Mouse (Mus musculus) liver, embryonic 11.5 days (tissue): Measurements from ENCODE around the gene Dock2. TPM values are rescaled to one million over a fixed set of nuclear protein-coding genes. Genes with fewer than 3 reads are reported as not detected.

Experiments
- ATAC-seq: fragments of 200-750 bp; cut with Nextera tagmentation; replicated peaks from 2 replicates; pipeline ENCODE4 v1.8.0; 2017; ENCODE audit warnings: moderate number of reproducible peaks, mild to moderate bottlenecking, moderate TSS enrichment, moderate library complexity; ENCODE audit not compliant: low FRiP score
- DNase-seq: peaks from one replicate; pipeline ENCODE4 v3.0.0-alpha.2; 2017; ENCODE audit warnings: low spot score
- H3K27ac ChIP-seq: fragments of 300-500 bp; sonication (generic); 2 replicates; pipeline ENCODE4 v1.5.1; 2014; ENCODE audit warnings: mild to moderate bottlenecking, low read depth, low read length, control low read depth
- H3K27me3 ChIP-seq: fragments of 300-500 bp; sonication (generic); replicated peaks from 2 replicates; pipeline ENCODE4 v1.6.1; 2014; ENCODE audit warnings: low read length, mixed read lengths; ENCODE audit not compliant: control insufficient read depth, insufficient read depth
- H3K36me3 ChIP-seq: fragments of 300-500 bp; sonication (generic); 2 replicates; pipeline ENCODE4 v1.6.1; 2014; ENCODE audit warnings: mild to moderate bottlenecking, low read length, moderate library complexity, mixed read lengths; ENCODE audit not compliant: control insufficient read depth, insufficient read depth
- H3K4me1 ChIP-seq: fragments of 300-500 bp; sonication (generic); replicated peaks from 2 replicates; pipeline ENCODE4 v1.6.1; 2014; ENCODE audit warnings: low read length, mixed read lengths; ENCODE audit not compliant: control insufficient read depth, insufficient read depth
- H3K4me2 ChIP-seq: fragments of 300-500 bp; sonication (generic); 2 replicates; pipeline ENCODE4 v1.6.1; 2014; ENCODE audit warnings: mild to moderate bottlenecking, control low read depth, moderate library complexity
- H3K4me3 ChIP-seq: fragments of 300-500 bp; sonication (generic); 2 replicates; pipeline ENCODE4 v1.5.1; 2014; ENCODE audit warnings: low read depth, low read length, control low read depth
- H3K9ac ChIP-seq: fragments of 300-500 bp; sonication (generic); 2 replicates; pipeline ENCODE4 v1.6.1; 2014; ENCODE audit warnings: low read depth, low read length, control low read depth
- H3K9me3 ChIP-seq: fragments of 300-500 bp; sonication (generic); 2 replicates; pipeline ENCODE4 v1.6.1; 2016; ENCODE audit warnings: low read length, inconsistent platforms, mixed read lengths; ENCODE audit not compliant: control insufficient read depth
- WGBS: fragments of 180-500 bp; shearing (Covaris S2); extraction: QIAGEN DNeasy Blood & Tissue Kit; methylation state at CpG from one replicate; pipeline ENCODE4 v1.1.7; 2014; 5-methylcytosine and 5-hydroxymethylcytosine counted together
- polyA plus RNA-seq: library from polyadenylated mRNA; unstranded; fragments of >200 nt; fragmentation: Nextera tagmentation; extraction: Ambion mirVana; gene quantifications from 2 replicates; pipeline ENCODE4 v1.2.1, GENCODE M21; 2014

Dock2 gene
- polyA plus RNA-seq, 1 experiment from 2014 or later = 6.6 TPM

DNA sequence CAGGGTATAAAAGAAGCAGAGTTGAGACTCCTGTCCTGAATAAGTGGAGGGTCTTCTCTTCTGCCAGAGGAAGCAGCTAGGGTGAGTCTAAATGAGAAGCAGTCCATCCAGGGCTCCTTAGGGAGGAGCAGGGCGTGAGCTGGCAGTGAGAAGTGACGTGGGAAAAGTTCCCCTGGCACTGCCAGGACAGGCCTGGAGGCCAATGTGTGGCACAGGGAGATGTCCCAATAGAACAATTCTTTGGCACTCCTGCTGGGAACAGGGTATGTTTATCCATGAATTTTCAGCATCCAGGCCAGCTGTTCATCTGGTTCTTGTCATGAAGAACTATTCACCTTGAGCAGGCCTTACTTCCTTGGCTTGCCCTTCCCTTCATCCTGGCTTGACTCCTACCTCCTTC lies 604.9 kb downstream of the Dock2 start:
- H3K4me3 ChIP-seq = no peak overlapping the region
- H3K27ac ChIP-seq = no peak overlapping the region
- no peak overlapping the region for H3K4me2 ChIP-seq
- H3K9me3 ChIP-seq = no peaks in the 10 kb centered on the region
- DNase-seq = no peak
- H3K9ac ChIP-seq = no peak overlapping the region
- H3K27me3 ChIP-seq = no peaks in the 10 kb centered on the region
- no peaks in the 10 kb centered on the region for H3K4me1 ChIP-seq
- ATAC-seq = no peak
- 73% methylated on average over 2 of the region's 2 CpGs for WGBS
- H3K36me3 ChIP-seq = no peaks in the 10 kb centered on the region

Other genes starting within 250 kb of the Dock2 start
- gene Spdl1, start 49.7 kb upstream of the Dock2 start, polyA plus RNA-seq = 26.7 and 27.5 TPM in 2 replicates